Mouse (Mus musculus) gastrocnemius, adult 2 months (tissue): ENCODE measurements around the gene Nr1h3. TPM values are rescaled to one million over a fixed set of nuclear protein-coding genes. Genes with fewer than 3 reads are reported as not detected.

Experiments used
- DNase-seq: peaks from one replicate; pipeline ENCODE4 v3.0.0; 2022
- H3K27ac ChIP-seq: fragments of 200-600 bp; 2 replicates; pipeline ENCODE4 v1.8.1; 2022; ENCODE audit warnings: mild to moderate bottlenecking
- H3K4me3 ChIP-seq: fragments of 200-600 bp; 2 replicates; pipeline ENCODE4 v1.8.1; 2022; ENCODE audit warnings: mild to moderate bottlenecking, moderate library complexity
- CTCF ChIP-seq: fragments of 200-600 bp; IDR thresholded peaks from 2 replicates; pipeline ENCODE4 v1.8.1; 2022; ENCODE audit warnings: antibody characterized with exemption, mild to moderate bottlenecking, moderate library complexity
- intact Hi-C: fragments of 180-260 bp; cut with DNase I; formaldehyde crosslinking; loops from one replicate; pipeline ENCODE4 v1.15.1; 2025
- total RNA-seq, 2 experiments: library from RNA; stranded (reverse); gene quantifications; 2 replicates each; pipeline ENCODE4 v1.2.3; 2021

The Nr1h3 gene
- total RNA-seq, 2 experiments from 2014 or later, result 26.8 to 26.9 TPM

DNA sequence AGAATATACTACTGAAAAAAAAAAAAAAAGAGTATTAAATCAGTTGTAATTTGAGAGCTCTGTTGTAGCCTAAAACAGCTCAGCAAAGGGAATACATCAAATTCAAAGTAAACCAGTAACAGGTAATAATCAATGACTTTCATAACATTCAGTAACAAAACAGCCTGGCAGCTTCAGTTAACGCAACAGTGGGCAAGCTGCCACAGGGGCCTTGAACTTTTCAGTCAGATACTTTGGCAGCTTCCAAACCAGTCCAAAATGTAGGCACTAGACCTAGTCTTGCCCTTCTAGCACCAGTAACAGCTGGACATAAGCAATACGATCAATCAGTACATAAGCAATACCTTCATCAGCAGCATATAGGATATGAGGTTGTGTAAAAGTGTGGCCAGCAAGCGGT lies 48.5 kb downstream of the Nr1h3 start:
- TF ChIP-seq CTCF, result no peak
- H3K27ac ChIP-seq, result no peak overlapping the region
- intact Hi-C loops, result no loop called here

DNA sequence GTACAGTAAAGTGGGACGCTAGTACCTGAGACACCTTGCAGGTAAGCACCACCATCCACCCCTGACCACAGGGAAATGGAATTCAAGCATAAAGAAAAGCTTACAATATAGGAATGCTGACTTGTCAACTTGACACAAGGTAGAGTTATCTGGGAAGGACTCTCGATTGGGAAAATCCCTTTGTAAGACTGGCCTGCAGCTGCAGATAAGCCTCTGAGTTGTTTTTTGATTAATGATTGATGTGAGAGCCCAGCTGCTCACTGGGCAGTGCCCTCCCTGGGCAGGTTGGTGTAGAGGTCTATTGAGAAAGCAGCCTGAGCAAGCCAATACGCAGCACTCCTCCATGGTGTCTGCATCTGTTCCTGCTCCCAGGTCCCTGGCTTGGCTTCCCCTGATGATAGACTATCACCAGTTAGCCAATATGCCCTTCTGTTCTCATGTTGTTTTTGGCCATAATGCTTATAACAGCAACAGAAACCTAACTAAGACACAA lies 49.7 kb downstream of the Nr1h3 start:
- DNase-seq, result no peak
- intact Hi-C loops, result no loop called here
- no peak overlapping the region for H3K4me3 ChIP-seq
- H3K27ac ChIP-seq, result no peak overlapping the region
- no peak for TF ChIP-seq CTCF

More for the DNA sequence above, 48.5 kb downstream of the Nr1h3 start:
- no peak for DNase-seq
- no peak overlapping the region for H3K4me3 ChIP-seq

DNA sequence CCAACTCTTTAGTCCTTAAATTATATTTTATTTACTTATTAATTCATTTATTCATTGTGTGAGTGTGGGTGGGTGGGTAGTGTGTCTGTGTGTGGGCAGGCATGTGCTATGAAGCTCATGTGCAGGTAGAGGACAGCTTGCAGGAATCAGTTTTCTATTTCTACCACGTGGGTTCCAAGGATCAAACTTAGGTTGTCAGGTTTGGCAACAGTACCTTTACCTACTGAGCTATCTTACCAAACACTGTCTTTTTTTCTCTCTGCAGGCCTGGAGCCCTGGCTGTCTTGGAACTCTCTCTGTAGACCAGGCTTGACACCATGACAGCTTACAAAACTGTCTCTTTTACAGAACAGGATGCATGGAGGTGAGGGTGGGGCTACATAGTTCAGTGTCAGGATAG lies 51.3 kb downstream of the Nr1h3 start:
- TF ChIP-seq CTCF, result no peak
- intact Hi-C loops, result no loop called here
- Histone ChIP-seq H3K4me3 (no peak overlapping the region), H3K27ac (no peak overlapping the region)
- no peak for DNase-seq

- no peak for DNase-seq
- no peak for TF ChIP-seq CTCF
- H3K27ac ChIP-seq, result no peak overlapping the region
- H3K4me3 ChIP-seq, result no peak overlapping the region
- intact Hi-C loops, result no loop called here
These were observed 54.5 kb downstream of the Nr1h3 start for GRCm38 (mm10) chr2:91148101-91148500.

DNA sequence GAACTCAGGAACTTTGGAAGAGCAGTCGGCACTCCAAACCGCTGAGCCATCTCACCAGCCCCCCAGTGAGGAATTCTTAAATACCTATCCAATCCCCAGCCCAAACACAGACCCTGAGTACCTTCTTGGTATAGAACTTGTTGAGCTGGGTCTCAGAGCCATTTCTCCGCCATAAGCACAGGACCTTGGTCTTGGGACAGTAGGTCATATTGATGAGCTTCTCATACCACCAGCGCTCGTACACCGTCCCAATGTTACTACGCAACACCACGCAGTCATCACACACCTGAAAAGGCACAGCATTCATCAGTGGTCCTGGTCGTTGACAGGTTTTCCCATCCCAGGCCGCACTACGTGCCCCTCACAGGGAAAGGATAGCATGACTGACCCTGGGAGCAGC lies 59.2 kb downstream of the Nr1h3 start:
- Histone ChIP-seq H3K27ac (no peak overlapping the region), H3K4me3 (no peak overlapping the region)
- TF ChIP-seq CTCF, result no peak
- intact Hi-C loops, result no loop called here
- DNase-seq, result no peak

DNA sequence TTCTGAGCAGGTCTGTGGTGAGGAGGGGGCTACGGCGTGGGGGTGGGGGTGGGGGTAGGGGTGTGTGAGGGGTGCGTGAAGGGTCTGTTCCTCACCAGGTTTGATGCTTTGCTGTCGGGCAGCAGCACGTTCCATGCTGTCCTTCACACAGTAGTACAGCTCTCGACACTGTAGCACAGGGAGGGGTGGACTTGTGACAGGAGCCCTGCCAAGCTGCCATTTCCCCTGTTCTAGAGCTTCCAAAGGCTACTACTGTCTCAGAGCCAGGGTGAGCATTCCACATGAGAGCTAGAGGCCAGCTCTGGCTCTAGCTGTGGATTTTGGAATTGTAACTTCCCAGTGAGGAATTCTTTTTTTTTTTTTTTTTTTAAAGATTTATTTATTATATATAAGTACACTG lies 59.7 kb downstream of the Nr1h3 start:
- no peak overlapping the region for H3K4me3 ChIP-seq
- intact Hi-C loops, result no loop called here
- no peak overlapping the region for H3K27ac ChIP-seq
- DNase-seq, result no peak
- TF ChIP-seq CTCF, result no peak

DNA sequence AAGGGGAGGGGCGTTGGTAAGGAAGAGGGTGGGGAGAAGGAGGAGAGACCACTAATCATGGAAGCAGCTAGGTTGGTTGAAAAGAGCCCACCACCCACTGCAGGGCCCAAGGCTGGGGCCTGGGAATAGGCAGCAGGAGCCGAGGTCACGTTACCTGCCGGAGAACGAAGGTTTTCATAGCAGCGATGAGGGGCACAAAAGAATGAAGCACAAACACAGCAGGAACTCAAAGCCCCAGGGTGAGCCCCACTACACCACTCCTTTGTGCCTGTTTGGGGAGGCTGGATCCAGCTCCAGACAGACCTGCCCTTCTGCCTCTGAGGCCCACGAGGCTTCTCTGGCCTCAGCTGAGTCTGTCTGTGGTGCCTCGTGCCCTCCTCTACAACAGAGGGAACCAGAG lies 62.9 kb downstream of the Nr1h3 start:
- no peak for DNase-seq
- Histone ChIP-seq H3K27ac (no peak overlapping the region), H3K4me3 (no peak overlapping the region)
- no peak for TF ChIP-seq CTCF
- intact Hi-C loops, result no loop called here

- Histone ChIP-seq H3K27ac (no peak overlapping the region), H3K4me3 (no peak overlapping the region)
- DNase-seq, result no peak
- no peak for TF ChIP-seq CTCF
- intact Hi-C loops, result no loop called here
These were observed 63.3 kb downstream of the Nr1h3 start for GRCm38 (mm10) chr2:91139311-91139710.

GRCm38 (mm10) chr2:91137481-91137880 lies 65.2 kb downstream of the Nr1h3 start:
- no peak for TF ChIP-seq CTCF
- intact Hi-C loops, result no loop called here
- DNase-seq, result no peak
- H3K4me3 ChIP-seq, result no peak overlapping the region
- H3K27ac ChIP-seq, result no peak overlapping the region

- intact Hi-C loops, result no loop called here
- TF ChIP-seq CTCF, result no peak
These were observed 65.9 kb downstream of the Nr1h3 start for GRCm38 (mm10) chr2:91136513-91137412.

More at GRCm38 (mm10) chr2:91136513-91137412, 65.9 kb downstream of the Nr1h3 start:
- H3K4me3 ChIP-seq, result no peak overlapping the region
- DNase-seq, result no peak
- no peak overlapping the region for H3K27ac ChIP-seq

Other genes with a start within 250 kb of the Nr1h3 start
- 10 to 100 TPM; 28.3 to 30.2 TPM for gene Rapsn, start 167.2 kb downstream of the Nr1h3 start, total RNA-seq
- gene Psmc3, start 148.8 kb downstream of the Nr1h3 start, total RNA-seq, result 100 to 1,000 TPM; 226 to 256 TPM
- 10 to 100 TPM; 18.7 to 22.0 TPM for gene Slc39a13, start 132.4 kb downstream of the Nr1h3 start, total RNA-seq
- gene Spi1, start 120.4 kb downstream of the Nr1h3 start, total RNA-seq, result 1 to 10 TPM in 1 of 2 experiments, under 1 TPM in 1; 0.87 to 1.2 TPM
- gene Mybpc3, start 84.7 kb downstream of the Nr1h3 start, total RNA-seq, result under 1 TPM in 1 of 2 experiments, not detected in 1; 0.06 TPM
- 1 to 10 TPM; 2.9 to 4.0 TPM for gene Madd, start 19.0 kb downstream of the Nr1h3 start, total RNA-seq
- 10 to 100 TPM; 12.5 to 13.6 TPM for gene Acp2, start 51 bp upstream of the Nr1h3 start, total RNA-seq
- 1 to 10 TPM; 2.6 to 2.8 TPM for gene Ddb2, start 34.1 kb upstream of the Nr1h3 start, total RNA-seq
- 100 to 1,000 TPM; 375 to 428 TPM for gene Pacsin3, start 53.1 kb upstream of the Nr1h3 start, total RNA-seq
- gene Arfgap2, start 62.1 kb upstream of the Nr1h3 start, total RNA-seq, result 100 to 1,000 TPM; 152 to 211 TPM
- 10 to 100 TPM; 13.4 to 20.0 TPM for gene 1110051M20Rik, start 241.9 kb upstream of the Nr1h3 start, total RNA-seq